Mouse (Mus musculus): ENCODE data around the gene Clec2d.

GRCm38 (mm10) chr6:129232842-129233205, 52.4 kb downstream of the Clec2d start:
- TF ChIP-seq CTCF (IDR thresholded peaks at IDR 0.05; ENCODE audit: low read depth, low read length), result no peak
- no peak for TF ChIP-seq EP300 (IDR thresholded peaks at IDR 0.05; ENCODE audit: insufficient read depth, low read depth, low read length)

Measured in ES-Bruce4 (cell line).